Mouse (Mus musculus) heart, embryonic 16.5 days (tissue): ENCODE measurements around the gene Pdcd2. TPM values are rescaled to one million over a fixed set of nuclear protein-coding genes. Genes with fewer than 3 reads are reported as not detected.
"Not testable (repeated sequence)": the region's sequence is repeated elsewhere in the genome, so short reads cannot be mapped to it uniquely, and the experiment has no call there.

ENCODE experiments used
- ATAC-seq: fragments of 200-750 bp; cut with Nextera tagmentation; replicated peaks from 2 replicates; pipeline ENCODE4 v1.8.0; 2017; ENCODE audit warnings: moderate number of reproducible peaks; ENCODE audit not compliant: insufficient read depth, low FRiP score; ENCODE audit errors: extremely low read depth
- H3K27ac ChIP-seq: fragments of 300-500 bp; sonication (generic); 2 replicates; pipeline ENCODE4 v1.5.1; 2014; ENCODE audit warnings: mild to moderate bottlenecking, low read length, control low read depth, moderate library complexity
- H3K27me3 ChIP-seq: fragments of 300-500 bp; sonication (generic); 2 replicates; pipeline ENCODE4 v1.6.1; 2014; ENCODE audit warnings: low read length, mixed read lengths; ENCODE audit not compliant: control insufficient read depth, insufficient read depth
- H3K36me3 ChIP-seq: fragments of 300-500 bp; sonication (generic); 2 replicates; pipeline ENCODE4 v1.6.1; 2014; ENCODE audit not compliant: control insufficient read depth, insufficient read depth
- H3K4me1 ChIP-seq: fragments of 300-500 bp; sonication (generic); 2 replicates; pipeline ENCODE4 v1.6.1; 2014; ENCODE audit warnings: low read length, mixed read lengths; ENCODE audit not compliant: control insufficient read depth, insufficient read depth
- H3K4me2 ChIP-seq: fragments of 300-500 bp; sonication (generic); 2 replicates; pipeline ENCODE4 v1.6.1; 2014; ENCODE audit warnings: low read depth, mild to moderate bottlenecking, control low read depth, low read length
- H3K4me3 ChIP-seq: fragments of 300-500 bp; sonication (generic); 2 replicates; pipeline ENCODE4 v1.5.1; 2014; ENCODE audit warnings: mild to moderate bottlenecking, control low read depth, low read length
- H3K9ac ChIP-seq: fragments of 300-500 bp; sonication (generic); 2 replicates; pipeline ENCODE4 v1.6.1; 2014; ENCODE audit warnings: low read length, control low read depth
- H3K9me3 ChIP-seq: fragments of 300-500 bp; sonication (generic); replicated peaks from 2 replicates; pipeline ENCODE4 v1.6.1; 2016; ENCODE audit warnings: low read length; ENCODE audit not compliant: control insufficient read depth
- WGBS: fragments of 180-500 bp; shearing (Covaris S2); extraction: QIAGEN DNeasy Blood & Tissue Kit; methylation state at CpG from one replicate; pipeline ENCODE4 v1.1.7; 2014; 5-methylcytosine and 5-hydroxymethylcytosine counted together
- polyA plus RNA-seq: library from polyadenylated mRNA; unstranded; fragments of >200 nt; fragmentation: Nextera tagmentation; extraction: Ambion mirVana; gene quantifications from 2 replicates; pipeline ENCODE4 v1.2.1, GENCODE M21; 2015

The Pdcd2 gene
- polyA plus RNA-seq, 1 experiment from 2014 or later: 35.1 TPM

- H3K9ac ChIP-seq, ATAC-seq, H3K27ac ChIP-seq, H3K27me3 ChIP-seq, H3K4me3 ChIP-seq, H3K4me2 ChIP-seq, H3K4me1 ChIP-seq, H3K36me3 ChIP-seq: not testable (repeated sequence)
- peaks cover 14% of the 10 kb centered on the region for H3K9me3 ChIP-seq
- 77% methylated on average over 4 of the region's 4 CpGs for WGBS
Observed at GRCm38 (mm10) chr17:15543868-15544267, 16.8 kb upstream of the Pdcd2 start.

DNA sequence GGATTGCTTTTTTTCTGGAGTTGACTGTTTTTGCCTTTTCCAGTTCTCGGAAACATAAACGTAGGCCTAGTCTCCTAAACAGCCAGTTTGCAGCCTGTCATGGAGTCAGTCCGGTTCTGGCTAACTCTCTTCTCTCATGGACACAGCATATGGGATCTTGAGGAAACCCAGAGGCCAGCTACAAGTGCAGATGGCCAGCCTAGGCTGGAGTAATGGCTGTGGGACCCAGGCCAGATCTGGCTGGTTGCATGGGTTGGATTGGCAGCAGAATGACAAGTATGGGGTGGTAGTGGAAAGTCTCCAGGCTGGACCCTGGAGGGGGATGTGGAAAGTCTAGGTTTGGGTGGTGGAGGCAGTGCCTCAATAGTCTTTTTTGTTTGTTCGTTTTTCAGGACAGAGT is 13.2 kb upstream of the Pdcd2 start:
- no peak for ATAC-seq
- Histone ChIP-seq H3K4me2 (no peak overlapping the region), H3K9ac (no peak overlapping the region), H3K27me3 (peaks cover 5% of the 10 kb centered on the region; the same call in 1 of the 2 replicates), H3K4me1 (peaks cover 3% of the 10 kb centered on the region; the same call in 1 of the 2 replicates), H3K27ac (no peak overlapping the region), H3K9me3 (peaks cover 13% of the 10 kb centered on the region), H3K4me3 (no peak overlapping the region), H3K36me3 (peaks cover 3% of the 10 kb centered on the region; the same call in 1 of the 2 replicates)
- WGBS: 66% methylated on average over 4 of the region's 4 CpGs

- Histone ChIP-seq H3K9me3 (no peaks in the 10 kb centered on the region), H3K27me3 (peaks cover 8% of the 10 kb centered on the region; the same call in 1 of the 2 replicates), H3K4me1 (peaks cover 3% of the 10 kb centered on the region; the same call in 1 of the 2 replicates), H3K36me3 (no peaks in the 10 kb centered on the region), H3K27ac (no peak overlapping the region), H3K4me3 (peak overlapping the region; percentile 59), H3K4me2 (peak overlapping the region; percentile 93), H3K9ac (peak overlapping the region; percentile 53)
- ATAC-seq: peak; percentile 49
- 2% methylated on average over 33 of the region's 33 CpGs for WGBS
Observed at GRCm38 (mm10) chr17:15536457-15536904, 9.4 kb upstream of the Pdcd2 start.

- Histone ChIP-seq H3K27ac (no peak overlapping the region), H3K36me3 (no peaks in the 10 kb centered on the region), H3K9me3 (no peaks in the 10 kb centered on the region), H3K9ac (no peak overlapping the region; the same call in 1 of the 2 replicates), H3K27me3 (peaks cover 8% of the 10 kb centered on the region; the same call in 1 of the 2 replicates), H3K4me3 (peak overlapping the region; percentile 59), H3K4me2 (peak overlapping the region; percentile 93), H3K4me1 (peaks cover 3% of the 10 kb centered on the region; the same call in 1 of the 2 replicates)
- no peak for ATAC-seq
- WGBS: 16% methylated on average over 8 of the region's 8 CpGs
Observed at GRCm38 (mm10) chr17:15535943-15536342, 8.8 kb upstream of the Pdcd2 start.

- ATAC-seq: no peak
- Histone ChIP-seq H3K36me3 (no peaks in the 10 kb centered on the region), H3K4me2 (no peak overlapping the region), H3K27me3 (peaks cover 8% of the 10 kb centered on the region; the same call in 1 of the 2 replicates), H3K27ac (no peak overlapping the region), H3K9me3 (no peaks in the 10 kb centered on the region), H3K4me3 (0 out of 2 replicates have a peak overlapping the region, but pooled peaks have one; percentile 59), H3K9ac (no peak overlapping the region), H3K4me1 (peaks cover 3% of the 10 kb centered on the region; the same call in 1 of the 2 replicates)
- WGBS: 57% methylated on average over 10 of the region's 11 CpGs
Observed at GRCm38 (mm10) chr17:15535162-15535800, 8.2 kb upstream of the Pdcd2 start.

GRCm38 (mm10) chr17:15530141-15530540 is 3.0 kb upstream of the Pdcd2 start:
- Histone ChIP-seq H3K4me3 (no peak overlapping the region), H3K36me3 (no peaks in the 10 kb centered on the region), H3K9ac (no peak overlapping the region), H3K4me1 (peaks cover 11% of the 10 kb centered on the region), H3K27me3 (0 out of 2 replicates have a peak, but pooled peaks cover 1% of the 10 kb centered on the region), H3K27ac (no peak overlapping the region), H3K4me2 (no peak overlapping the region), H3K9me3 (no peaks in the 10 kb centered on the region)
- 9% methylated on average over 5 of the region's 5 CpGs for WGBS
- no peak for ATAC-seq

DNA sequence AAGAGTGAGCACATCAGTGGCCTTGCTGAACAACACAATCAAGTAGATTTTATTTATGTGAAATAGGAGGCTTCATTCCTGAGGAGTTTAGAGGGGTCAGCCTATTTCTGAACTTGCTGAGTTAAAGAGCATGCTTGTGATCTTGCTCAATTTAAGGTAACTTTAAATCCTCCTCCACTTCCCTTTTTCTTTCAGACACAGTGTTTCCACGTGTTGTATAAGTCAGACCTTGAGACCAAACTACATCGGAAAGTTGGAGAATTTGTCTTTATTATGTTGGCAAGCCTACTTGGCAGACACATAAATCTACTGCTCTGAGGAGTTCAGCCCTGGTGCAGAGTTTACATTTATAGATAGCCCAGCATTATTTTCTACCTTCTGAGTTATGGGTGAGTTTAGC is 1.8 kb upstream of the Pdcd2 start:
- Histone ChIP-seq H3K4me2 (no peak overlapping the region), H3K27ac (no peak overlapping the region), H3K9me3 (no peaks in the 10 kb centered on the region), H3K4me3 (no peak overlapping the region), H3K27me3 (no peaks in the 10 kb centered on the region), H3K36me3 (peaks cover 10% of the 10 kb centered on the region), H3K9ac (no peak overlapping the region), H3K4me1 (peaks cover 11% of the 10 kb centered on the region)
- 75% methylated on average over 2 of the region's 2 CpGs for WGBS
- ATAC-seq: no peak

DNA sequence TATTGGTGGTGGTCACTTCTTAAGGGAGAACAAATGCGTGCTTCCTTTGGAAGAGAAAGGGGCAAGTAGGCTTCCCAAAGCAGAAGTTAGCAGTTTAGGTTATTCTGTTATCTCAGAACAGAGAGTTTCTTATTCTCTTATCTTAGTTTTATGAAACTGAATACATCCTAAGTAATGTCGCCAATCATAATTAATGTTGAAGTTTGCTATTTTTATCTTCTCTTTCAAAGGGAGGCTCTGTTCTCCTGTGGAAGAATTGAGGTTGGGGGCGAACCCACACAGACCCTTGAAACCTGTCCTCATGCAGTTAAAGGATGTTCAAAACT is 673 bp upstream of the Pdcd2 start:
- WGBS: 44% methylated on average over 3 of the region's 3 CpGs

DNA sequence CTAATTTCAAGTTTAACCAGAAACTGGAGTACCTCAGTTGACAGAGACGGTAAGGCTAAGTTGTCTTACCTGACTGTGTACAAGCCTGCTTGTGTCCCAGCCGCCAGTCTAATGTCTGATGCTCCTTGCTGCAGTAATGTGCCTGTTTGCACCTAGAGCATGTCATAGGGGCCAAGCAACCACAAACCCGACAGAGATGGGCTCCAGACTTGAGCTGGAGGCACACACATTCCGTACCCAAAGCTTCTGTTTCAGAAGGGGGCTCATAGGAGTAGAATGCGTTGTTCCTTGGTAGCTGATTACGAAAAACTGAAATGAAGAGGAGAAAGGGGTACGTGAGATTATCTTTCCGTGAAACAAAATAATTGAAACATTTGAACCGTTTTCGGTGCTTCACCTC is 797 bp downstream of the Pdcd2 start:
- no peak for ATAC-seq
- Histone ChIP-seq H3K4me3 (peak overlapping the region; percentile 62), H3K4me1 (peaks cover 11% of the 10 kb centered on the region), H3K27ac (no peak overlapping the region), H3K9me3 (no peaks in the 10 kb centered on the region), H3K27me3 (no peaks in the 10 kb centered on the region), H3K4me2 (peak overlapping the region; percentile 68), H3K9ac (peak overlapping the region; percentile 84), H3K36me3 (peaks cover 26% of the 10 kb centered on the region)
- WGBS: 14% methylated on average over 10 of the region's 10 CpGs

More for the DNA sequence above, 673 bp upstream of the Pdcd2 start:
- Histone ChIP-seq H3K4me3 (peak overlapping the region; percentile 62), H3K4me2 (peak overlapping the region; percentile 68), H3K9ac (peak overlapping the region; percentile 84), H3K9me3 (no peaks in the 10 kb centered on the region), H3K36me3 (peaks cover 14% of the 10 kb centered on the region), H3K27me3 (no peaks in the 10 kb centered on the region), H3K4me1 (peaks cover 11% of the 10 kb centered on the region), H3K27ac (peak overlapping the region; percentile 83)
- ATAC-seq: no peak
